Mouse (Mus musculus): ENCODE results near the gene Nup210.

GRCm38 (mm10) chr6:91137343-91137956, 20.8 kb upstream of the Nup210 start:
- TF ChIP-seq CTCF (IDR thresholded peaks at IDR 0.05; ENCODE audit: control insufficient read depth, insufficient read depth, insufficient read length): no peak
- no peak for TF ChIP-seq USF1 (IDR thresholded peaks at IDR 0.05; ENCODE audit: low read depth)

All from C2C12 (cell line).